ENCODE assay signal across 21 mouse cellular contexts in genomic region chr7:122380336-122381130, GRCm38 (mm10).
DNase-seq lines count a peak whose midpoint lies in the region; TF ChIP-seq lines count a peak whose summit lies in the region.
"Had no signal": no experiment of that assay in that cellular context is flagged by ENCODE, and none has a peak within 500 bp of the region (broad histone marks: within the 10 kb centered on the region; RNA-seq: fewer than 3 reads in every experiment).

No protein-coding gene starts in this region.

- TF ChIP-seq POLR2A in cortical plate, adult 2 months (IDR thresholded peaks at IDR 0.05; ENCODE audit: extremely low read depth, insufficient read depth, low read length): no peak

- peak overlapping the region; percentile 74 for H3K27ac ChIP-seq in left cerebral cortex, adult 2 months
- peak overlapping the region; percentile 60 for H3K27ac ChIP-seq in cortical plate, adult 2 months (ENCODE audit: insufficient read depth, low read length)
- no peak overlapping the region for H3K27ac ChIP-seq in gastrocnemius, adult 2 months
- H3K27ac ChIP-seq: embryonic facial prominence, embryonic 15.5 days; heart, adult 2 months; heart, embryonic 13.5 days; hindbrain, embryonic 15.5 days; kidney, postnatal 0 days; macrophage had no signal

- H3K4me1 ChIP-seq in cortical plate, adult 2 months (ENCODE audit: control insufficient read depth, insufficient read depth, low read length): peaks cover 13% of the 10 kb centered on the region

- DNase-seq in left cerebral cortex, adult 2 months (ENCODE audit: extremely low spot score in 1 of 2, low spot score in 2 of 2): no peak
- no peak for DNase-seq in left cerebral cortex, postnatal 14 days (ENCODE audit: low spot score in 2 of 2)
- DNase-seq in cerebellum, adult 11-12 months: peak; percentile 86
- DNase-seq in cerebellum, adult 9-10 months: peak; percentile 87
- DNase-seq in T-cell, adult 2 months (ENCODE audit: low spot score): no peak
- DNase-seq in embryo, embryonic 9.5 days (ENCODE audit: extremely low spot score): no peak
- no peak for DNase-seq in gastrocnemius, adult 2 months
- DNase-seq: adrenal gland, adult 2 months; embryo, embryonic 11 days; gastrocnemius, postnatal 14 days; heart, adult 2 months; kidney, adult 2 months; liver, postnatal 0 days; right cerebral cortex, postnatal 14 days; thymus, postnatal 25 days had no signal

- TF ChIP-seq CTCF in left cerebral cortex, adult 2 months (IDR thresholded peaks at IDR 0.05): no peak
- no peak for TF ChIP-seq CTCF in cortical plate, adult 2 months (IDR thresholded peaks at IDR 0.05; ENCODE audit: extremely low read depth, insufficient read depth, low read length)
- no peak for TF ChIP-seq CTCF in gastrocnemius, adult 2 months (IDR thresholded peaks at IDR 0.05)

- no peak overlapping the region for H3K4me3 ChIP-seq in left cerebral cortex, adult 2 months
- no peak overlapping the region for H3K4me3 ChIP-seq in cortical plate, adult 2 months (ENCODE audit: insufficient read depth, low read length)
- no peak overlapping the region for H3K4me3 ChIP-seq in gastrocnemius, adult 2 months
- H3K4me3 ChIP-seq: embryonic facial prominence, embryonic 15.5 days; heart, adult 2 months; heart, embryonic 13.5 days; hindbrain, embryonic 15.5 days had no signal

- intact Hi-C loops in left cerebral cortex, adult 2 months (cut with DNase I): no loop called here
- intact Hi-C loops in left cerebral cortex, postnatal 14 days (cut with DNase I): no loop called here
- intact Hi-C loops in gastrocnemius, adult 2 months (cut with DNase I): no loop called here

Comparison
In these comparisons a context has a peak if more than half of its experiments do, and no peak if none do; other contexts are left out.
1. DNase-seq: peak in cerebellum, adult 11-12 months (single experiment) and cerebellum, adult 9-10 months (single experiment); none in left cerebral cortex, adult 2 months (0 of 2), left cerebral cortex, postnatal 14 days (0 of 2), T-cell, adult 2 months (single experiment), embryo, embryonic 9.5 days (single experiment) and gastrocnemius, adult 2 months (single experiment).